Mouse (Mus musculus) MEL (cell line): Measurements from ENCODE around the gene Tdrkh. TPM values are rescaled to one million over a fixed set of nuclear protein-coding genes. Genes with fewer than 3 reads are reported as not detected.

Source experiments
- DNase-seq: peaks from one replicate; pipeline ENCODE4 v3.0.0; 2011; ENCODE audit warnings: low read depth, low spot score
- H3K27ac ChIP-seq: 2 replicates; pipeline ENCODE4 v1.5.1; 2012; ENCODE audit warnings: low read depth, mild to moderate bottlenecking, control low read depth, low read length, moderate library complexity; ENCODE audit not compliant: control insufficient read depth
- H3K27me3 ChIP-seq, 2 experiments: fragments of 150-350 bp in 1 of 2; sonication (generic) in 1 of 2; 2 replicates each; pipeline ENCODE4 v1.6.1; 2012; ENCODE audit warnings: low read length in 2 of 2, mild to moderate bottlenecking in 2 of 2, improper control_type of control experiment in 1 of 2, moderate library complexity in 1 of 2; ENCODE audit not compliant: insufficient read depth in 2 of 2, control insufficient read depth in 1 of 2
- H3K36me3 ChIP-seq, 2 experiments: 2 replicates each; pipeline ENCODE4 v1.6.1; 2012 to 2014; ENCODE audit warnings: low read length in 2 of 2, improper control_type of control experiment in 1 of 2, inconsistent platforms in 1 of 2, mild to moderate bottlenecking in 1 of 2; ENCODE audit not compliant: insufficient read depth in 2 of 2, control insufficient read depth in 1 of 2
- H3K4me1 ChIP-seq, 2 experiments: fragments of 150-350 bp in 1 of 2; sonication (generic) in 1 of 2; 2 replicates each; pipeline ENCODE4 v1.6.1; 2012; ENCODE audit warnings: low read length in 2 of 2, improper control_type of control experiment in 1 of 2, mild to moderate bottlenecking in 1 of 2; ENCODE audit not compliant: insufficient read depth in 2 of 2, control insufficient read depth in 1 of 2
- H3K4me3 ChIP-seq, 2 experiments: fragments of 150-350 bp in 1 of 2; sonication (generic) in 1 of 2; 2 replicates each; pipeline ENCODE4 v1.5.1; 2012; ENCODE audit warnings: low read depth in 2 of 2, low read length in 2 of 2, mild to moderate bottlenecking in 2 of 2, moderate library complexity in 2 of 2, control low read depth in 1 of 2, improper control_type of control experiment in 1 of 2; ENCODE audit not compliant: control insufficient read depth in 1 of 2, insufficient read depth in 1 of 2
- H3K79me2 ChIP-seq: 2 replicates; pipeline ENCODE4 v1.6.1; 2012; ENCODE audit warnings: mild to moderate bottlenecking, low read length, moderate library complexity; ENCODE audit not compliant: control insufficient read depth, poor library complexity, insufficient read depth
- H3K9ac ChIP-seq: 2 replicates; pipeline ENCODE4 v1.6.1; 2012; ENCODE audit warnings: low read depth, mild to moderate bottlenecking, control low read depth, low read length, moderate library complexity; ENCODE audit not compliant: control insufficient read depth, poor library complexity, severe bottlenecking
- H3K9me3 ChIP-seq: fragments of 150-350 bp; sonication (generic); replicated peaks from 2 replicates; pipeline ENCODE4 v1.6.1; 2012; ENCODE audit warnings: mild to moderate bottlenecking, low read length, improper control_type of control experiment, moderate library complexity; ENCODE audit not compliant: insufficient read depth
- BHLHE40 ChIP-seq: IDR thresholded peaks from 2 replicates; pipeline ENCODE4 v1.6.1; 2012; ENCODE audit warnings: low read depth, mild to moderate bottlenecking, inconsistent platforms, low read length, improper control_type of control experiment, borderline replicate concordance
- CHD1 ChIP-seq: IDR thresholded peaks from 2 replicates; pipeline ENCODE4 v1.6.1; 2012; ENCODE audit warnings: low read depth, mild to moderate bottlenecking, inconsistent platforms, low read length, improper control_type of control experiment
- CHD2 ChIP-seq: IDR thresholded peaks from 2 replicates; pipeline ENCODE4 v1.6.1; 2011; ENCODE audit warnings: low read length, improper control_type of control experiment
- CTCF ChIP-seq, 3 experiments: IDR thresholded peaks in 2 of 3; conservative IDR thresholded peaks in 1 of 3; 2 replicates each; pipeline ENCODE4 v1.5.1; 2011 to 2012; ENCODE audit warnings: low read length in 3 of 3, low read depth in 2 of 3, mild to moderate bottlenecking in 2 of 3, improper control_type of control experiment in 1 of 3, inconsistent platforms in 1 of 3, mixed read lengths in 1 of 3, moderate library complexity in 1 of 3; ENCODE audit not compliant: control insufficient read depth in 1 of 3, insufficient read depth in 1 of 3, poor library complexity in 1 of 3, severe bottlenecking in 1 of 3
- E2F4 ChIP-seq: IDR thresholded peaks from 2 replicates; pipeline ENCODE4 v1.6.1; 2011; ENCODE audit warnings: low read depth, low read length, improper control_type of control experiment, borderline replicate concordance
- EP300 ChIP-seq, 2 experiments: IDR thresholded peaks; 2 replicates each; pipeline ENCODE4 v1.6.1; 2011; ENCODE audit warnings: improper control_type of control experiment in 2 of 2, low read length in 2 of 2, low read depth in 1 of 2, mild to moderate bottlenecking in 1 of 2
- ETS1 ChIP-seq: IDR thresholded peaks from 2 replicates; pipeline ENCODE4 v1.6.1; 2012; ENCODE audit warnings: low read depth, mild to moderate bottlenecking, inconsistent platforms, low read length, improper control_type of control experiment, moderate library complexity
- GATA1 ChIP-seq: IDR thresholded peaks from 2 replicates; pipeline ENCODE4 v1.6.1; 2011; ENCODE audit warnings: low read depth, low read length, improper control_type of control experiment
- HCFC1 ChIP-seq: IDR thresholded peaks from 2 replicates; pipeline ENCODE4 v1.6.1; 2012; ENCODE audit warnings: low read depth, mild to moderate bottlenecking, inconsistent platforms, low read length, improper control_type of control experiment, moderate library complexity
- MAFK ChIP-seq: IDR thresholded peaks from 2 replicates; pipeline ENCODE4 v1.6.1; 2011; ENCODE audit warnings: low read depth, mild to moderate bottlenecking, low read length, improper control_type of control experiment, borderline replicate concordance
- MAZ ChIP-seq: IDR thresholded peaks from 2 replicates; pipeline ENCODE4 v1.6.1; 2012; ENCODE audit warnings: low read depth, mild to moderate bottlenecking, inconsistent platforms, low read length, improper control_type of control experiment
- MEF2A ChIP-seq: IDR thresholded peaks from 2 replicates; pipeline ENCODE4 v1.6.1; 2014; ENCODE audit warnings: low read depth, mild to moderate bottlenecking, inconsistent platforms, low read length, improper control_type of control experiment; ENCODE audit not compliant: poor library complexity, insufficient replicate concordance, severe bottlenecking; ENCODE audit errors: extremely low read depth
- MXI1 ChIP-seq: IDR thresholded peaks from 2 replicates; pipeline ENCODE4 v1.6.1; 2011; ENCODE audit warnings: mild to moderate bottlenecking, low read depth, low read length, improper control_type of control experiment
- NRF1 ChIP-seq: IDR thresholded peaks from 2 replicates; pipeline ENCODE4 v1.6.1; 2014; ENCODE audit warnings: low read depth, mild to moderate bottlenecking, inconsistent platforms, low read length, improper control_type of control experiment, moderate library complexity; ENCODE audit not compliant: poor library complexity, insufficient read depth, severe bottlenecking
- POLR2AphosphoS2 ChIP-seq: IDR thresholded peaks from 2 replicates; pipeline ENCODE4 v1.6.1; 2011; ENCODE audit warnings: low read length, improper control_type of control experiment
- RAD21 ChIP-seq: IDR thresholded peaks from 2 replicates; pipeline ENCODE4 v1.6.1; 2011; ENCODE audit warnings: mild to moderate bottlenecking, low read depth, low read length, improper control_type of control experiment
- SIN3A ChIP-seq: IDR thresholded peaks from 2 replicates; pipeline ENCODE4 v1.6.1; 2012; ENCODE audit warnings: low read length, improper control_type of control experiment, inconsistent platforms
- SMC3 ChIP-seq: IDR thresholded peaks from 2 replicates; pipeline ENCODE4 v1.6.1; 2011; ENCODE audit warnings: low read depth, low read length, improper control_type of control experiment
- TAL1 ChIP-seq: IDR thresholded peaks from 2 replicates; pipeline ENCODE4 v1.6.1; 2012; ENCODE audit warnings: mild to moderate bottlenecking, inconsistent platforms, low read length, moderate library complexity, mixed read lengths
- TCF12 ChIP-seq: IDR thresholded peaks from 2 replicates; pipeline ENCODE4 v1.6.1; 2014; ENCODE audit warnings: low read depth, mild to moderate bottlenecking, inconsistent platforms, low read length, improper control_type of control experiment, moderate library complexity
- UBTF ChIP-seq: IDR thresholded peaks from 2 replicates; pipeline ENCODE4 v1.6.1; 2012; ENCODE audit warnings: low read depth, mild to moderate bottlenecking, inconsistent platforms, low read length, improper control_type of control experiment, moderate library complexity, borderline replicate concordance; ENCODE audit not compliant: insufficient read depth
- USF1 ChIP-seq: IDR thresholded peaks from 2 replicates; pipeline ENCODE4 v1.6.1; 2014; ENCODE audit warnings: low read depth, mild to moderate bottlenecking, inconsistent platforms, low read length, improper control_type of control experiment, moderate library complexity
- USF2 ChIP-seq, 2 experiments: IDR thresholded peaks; 2 replicates each; pipeline ENCODE4 v1.6.1; 2011 to 2012; ENCODE audit warnings: improper control_type of control experiment in 2 of 2, low read length in 2 of 2, borderline replicate concordance in 1 of 2, inconsistent platforms in 1 of 2, low read depth in 1 of 2, mild to moderate bottlenecking in 1 of 2; ENCODE audit not compliant: insufficient read depth in 1 of 2
- ZC3H11A ChIP-seq: IDR thresholded peaks from 2 replicates; pipeline ENCODE4 v1.6.1; 2012; ENCODE audit warnings: low read depth, mild to moderate bottlenecking, inconsistent platforms, low read length, improper control_type of control experiment
- ZMIZ1 ChIP-seq: IDR thresholded peaks from 2 replicates; pipeline ENCODE4 v1.6.1; 2012; ENCODE audit warnings: low read depth, mild to moderate bottlenecking, inconsistent platforms, low read length, improper control_type of control experiment, moderate library complexity
- ZNF384 ChIP-seq: IDR thresholded peaks from 2 replicates; pipeline ENCODE4 v1.6.1; 2012; ENCODE audit warnings: low read depth, mild to moderate bottlenecking, inconsistent platforms, low read length, improper control_type of control experiment
- polyA plus RNA-seq, 2 experiments: library from polyadenylated mRNA; stranded (reverse) in 1 of 2; unstranded in 1 of 2; fragments of >175 nt in 1 of 2; fragments of >200 nt in 1 of 2; gene quantifications; 2 replicates each; pipeline versions ENCODE4 v1.2.1 to v1.2.4; 2012; ENCODE audit warnings: low replicate concordance in 2 of 2, low read depth in 1 of 2; ENCODE audit not compliant: insufficient read length in 2 of 2, insufficient read depth in 1 of 2, missing spikeins in 1 of 2
- total RNA-seq: library from RNA; depleted of rRNA; stranded (reverse); fragments of 300-350 nt; gene quantifications from 2 replicates; pipeline ENCODE4 v1.2.3, GENCODE M21; 2012

The Tdrkh gene
- total and polyA plus RNA-seq, 3 experiments = not detected

DNA sequence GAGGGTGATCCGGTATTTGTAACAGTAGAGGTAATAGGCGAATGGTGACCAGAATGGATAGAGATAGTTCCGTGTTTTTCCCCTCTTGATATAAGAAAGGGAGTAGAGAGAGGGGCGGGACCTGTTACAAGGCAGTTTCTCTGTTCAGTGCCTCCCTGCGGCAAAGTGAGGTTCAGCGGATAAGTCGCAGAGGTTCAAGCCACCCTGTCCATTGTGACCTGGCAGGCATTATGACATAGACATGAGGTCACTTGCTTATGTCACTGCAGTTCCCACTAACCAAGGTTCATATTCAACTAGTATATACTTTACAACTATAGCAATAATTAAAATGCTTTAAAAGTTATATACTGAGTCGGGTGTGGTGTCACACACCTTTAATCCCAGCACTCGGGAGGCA is 23.3 kb downstream of the Tdrkh start:
- H3K36me3 ChIP-seq = peaks cover 0 to 8% of the 10 kb centered on the region in 2 experiments; a peak in 2 of 4 replicates
- H3K27ac ChIP-seq = no peak overlapping the region
- H3K9me3 ChIP-seq = no peaks in the 10 kb centered on the region
- peaks cover under 1 to 1% of the 10 kb centered on the region in 2 experiments; a peak in 2 of 4 replicates for H3K4me1 ChIP-seq
- H3K9ac ChIP-seq = no peak overlapping the region
- no peak for TF ChIP-seq RAD21
- TF ChIP-seq GATA1 = no peak
- TF ChIP-seq NRF1 = no peak
- no peak for TF ChIP-seq UBTF
- TF ChIP-seq ETS1 = no peak
- TF ChIP-seq SMC3 = 0 out of 2 replicates have a peak, but pooled peaks have one; percentile 16
- no peak for TF ChIP-seq EP300 (IDR thresholded peaks at IDR 0.05; ENCODE audit: low read depth in 1 of 2, low read length in 2 of 2)
- no peak for TF ChIP-seq USF2 (IDR thresholded peaks at IDR 0.05; ENCODE audit: borderline replicate concordance in 1 of 2, insufficient read depth in 1 of 2, low read depth in 1 of 2, low read length in 2 of 2)
- TF ChIP-seq E2F4 = no peak
- TF ChIP-seq CHD2 = no peak
- no peak for TF ChIP-seq BHLHE40
- no peak for TF ChIP-seq ZC3H11A
- peak in 1 of 3 experiments; percentile 19; a peak in 1 of 6 replicates for TF ChIP-seq CTCF (IDR thresholded peaks at IDR 0.05 in 2 of 3, conservative IDR thresholded peaks at IDR 0.05 in 1 of 3; ENCODE audit: control insufficient read depth in 1 of 3, insufficient read depth in 1 of 3, low read depth in 2 of 3, low read length in 3 of 3, poor library complexity in 1 of 3, severe bottlenecking in 1 of 3)
- no peak for TF ChIP-seq TAL1
- TF ChIP-seq SIN3A = no peak
- peak; percentile 43 for DNase-seq
- H3K4me3 ChIP-seq = no peak overlapping the region
- H3K79me2 ChIP-seq = no peaks in the 10 kb centered on the region
- peaks cover 7 to 16% of the 10 kb centered on the region in 2 experiments for H3K27me3 ChIP-seq

DNA sequence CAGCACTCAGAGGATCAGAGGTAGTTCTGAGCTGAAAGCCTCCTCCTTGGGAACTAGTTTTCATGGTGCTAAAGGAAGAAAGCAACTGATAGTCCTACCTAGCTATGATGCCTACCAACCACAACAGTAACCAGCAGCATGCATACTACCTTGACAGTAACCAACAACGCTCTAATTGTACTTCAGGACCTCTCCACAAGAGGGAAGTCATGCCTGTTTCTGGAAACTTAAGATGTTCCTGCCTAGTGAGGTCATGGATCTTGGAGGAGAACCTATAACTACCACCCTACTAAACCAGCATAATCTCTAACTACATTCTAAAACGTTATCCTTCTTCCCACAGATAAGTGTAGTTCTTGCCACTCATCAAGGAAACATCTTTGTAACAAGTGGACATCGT is 28.1 kb downstream of the Tdrkh start:
- peaks cover 4 to 14% of the 10 kb centered on the region in 2 experiments for H3K27me3 ChIP-seq
- peaks cover 13% of the 10 kb centered on the region for H3K79me2 ChIP-seq
- peaks cover 0 to 8% of the 10 kb centered on the region in 2 experiments; a peak in 2 of 4 replicates for H3K4me1 ChIP-seq
- no peaks in the 10 kb centered on the region for H3K9me3 ChIP-seq
- H3K9ac ChIP-seq = no peak overlapping the region
- H3K27ac ChIP-seq = no peak overlapping the region
- peaks cover 2 to 11% of the 10 kb centered on the region in 2 experiments; a peak in 3 of 4 replicates for H3K36me3 ChIP-seq
- DNase-seq = peak; percentile 73
- H3K4me3 ChIP-seq = no peak overlapping the region
- TF ChIP-seq USF2 (IDR thresholded peaks at IDR 0.05; ENCODE audit: borderline replicate concordance in 1 of 2, insufficient read depth in 1 of 2, low read depth in 1 of 2, low read length in 2 of 2) (no peak), SMC3 (peak; percentile 65), UBTF (no peak), CHD2 (no peak), TAL1 (no peak), TCF12 (no peak), ZMIZ1 (no peak), ZNF384 (no peak), EP300 (IDR thresholded peaks at IDR 0.05; ENCODE audit: low read depth in 1 of 2, low read length in 2 of 2) (no peak), USF1 (no peak), MAZ (no peak), SIN3A (no peak), POLR2AphosphoS2 (no peak), CHD1 (no peak), MAFK (no peak), MXI1 (no peak), HCFC1 (no peak), MEF2A (no peak), ZC3H11A (peak; percentile 33), CTCF (IDR thresholded peaks at IDR 0.05 in 2 of 3, conservative IDR thresholded peaks at IDR 0.05 in 1 of 3; ENCODE audit: control insufficient read depth in 1 of 3, insufficient read depth in 1 of 3, low read depth in 2 of 3, low read length in 3 of 3, poor library complexity in 1 of 3, severe bottlenecking in 1 of 3) (peak in 2 of 3 experiments; percentile 63 to 65; a peak in 4 of 6 replicates), E2F4 (no peak), RAD21 (peak; percentile 58)
